Mouse (Mus musculus): ENCODE results near the gene Gm10577.

- TF ChIP-seq POLR2A (IDR thresholded peaks at IDR 0.05; ENCODE audit: extremely low read depth, insufficient read depth, low read length) (no peak), CTCF (IDR thresholded peaks at IDR 0.05; ENCODE audit: extremely low read depth, insufficient read depth, low read length) (peak; percentile 56; the same call in 1 of the 2 replicates)
Measured at GRCm38 (mm10) chr4:100988231-100988799, 32.2 kb downstream of the Gm10577 start.

Measured in cortical plate, adult 2 months (tissue).